Mouse (Mus musculus) kidney, adult 2 months (tissue): ENCODE data around the gene Tbp.

Experiments
- CTCF ChIP-seq: fragments of 200-500 bp; conservative IDR thresholded peaks from 2 replicates; pipeline ENCODE4 v1.5.1; 2011; ENCODE audit warnings: low read depth, mild to moderate bottlenecking, control low read depth, low read length, moderate library complexity, mixed read lengths; ENCODE audit not compliant: insufficient read depth, insufficient read length
- POLR2A ChIP-seq: fragments of 200-500 bp; IDR thresholded peaks from one replicate; pipeline ENCODE4 v1.6.1; 2011; ENCODE audit warnings: low read depth, low read length, control low read depth

- TF ChIP-seq CTCF (no peak), POLR2A (no peak)
These were observed 43.1 kb upstream of the Tbp start for GRCm38 (mm10) chr17:15456595-15456994.
